25 mouse cellular contexts compared by ENCODE assay signal in the genomic region with DNA sequence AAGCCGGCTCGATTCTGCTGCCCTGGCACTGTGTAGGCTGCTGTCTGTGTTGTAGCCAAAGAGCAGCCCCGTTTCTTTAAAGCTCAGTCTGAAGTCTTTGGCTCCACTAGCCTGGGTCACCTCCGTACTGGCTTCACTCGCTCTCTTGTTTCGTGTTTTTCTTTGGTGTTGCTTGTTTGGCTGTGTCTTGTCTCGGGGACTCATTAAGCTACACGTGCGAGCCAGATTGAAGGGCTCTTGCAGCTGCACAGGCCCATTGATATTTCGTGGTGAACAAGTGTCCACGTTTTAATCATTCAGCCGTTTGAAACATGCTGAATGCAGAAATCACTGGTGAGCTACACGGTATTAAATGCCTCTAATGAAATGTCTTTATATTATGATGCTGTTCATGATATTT.
DNase-seq lines count a peak whose midpoint lies in the region; ATAC-seq and TF ChIP-seq lines count a peak whose summit lies in the region.
"Had no signal": no experiment of that assay in that cellular context is flagged by ENCODE, and none has a peak within 500 bp of the region (broad histone marks: within the 10 kb centered on the region; RNA-seq: fewer than 3 reads in every experiment).

No protein-coding gene starts in this region.

- no peak for TF ChIP-seq CTCF in kidney, postnatal 0 days (IDR thresholded peaks at IDR 0.05; ENCODE audit: low read depth)
- no peak for TF ChIP-seq CTCF in forebrain, postnatal 0 days (IDR thresholded peaks at IDR 0.05; ENCODE audit: low read depth)

- DNase-seq in kidney, postnatal 0 days (ENCODE audit: low spot score), result peak; percentile 0
- DNase-seq in kidney, postnatal 4 days, result no peak
- peak; percentile 0 for DNase-seq in embryo, embryonic 11 days
- DNase-seq in forebrain, postnatal 0 days, result peak; percentile 5
- no peak for DNase-seq in thymus, postnatal 25 days
- DNase-seq in left cerebral cortex, postnatal 36 days (ENCODE audit: low spot score in 2 of 2), result no peak
- DNase-seq: adrenal gland, postnatal 25 days; B cell, adult 2 months; cerebellum, adult 11-12 months; cerebellum, adult 9-10 months; cerebellum, postnatal 25 days; gastrocnemius, adult 2 months; gastrocnemius, postnatal 25 days; heart, postnatal 10 days; heart, postnatal 4 days; kidney, adult 11 months; kidney, adult 9 months had no signal

- H3K4me2 ChIP-seq in forebrain, embryonic 13.5 days, result no peak overlapping the region
- no peak overlapping the region for H3K4me2 ChIP-seq in forebrain, embryonic 12.5 days
- H3K4me2 ChIP-seq in kidney, postnatal 0 days (ENCODE audit: low read length), result no peak overlapping the region
- H3K4me2 ChIP-seq in forebrain, postnatal 0 days (ENCODE audit: low read depth), result no peak overlapping the region
- H3K4me2 ChIP-seq: embryonic facial prominence, embryonic 13.5 days; hindbrain, embryonic 13.5 days had no signal

- H3K27me3 ChIP-seq in forebrain, embryonic 13.5 days, result no peaks in the 10 kb centered on the region
- H3K27me3 ChIP-seq in forebrain, embryonic 12.5 days, result no peaks in the 10 kb centered on the region
- no peaks in the 10 kb centered on the region for H3K27me3 ChIP-seq in kidney, postnatal 0 days (ENCODE audit: insufficient read depth, low read length)
- no peaks in the 10 kb centered on the region for H3K27me3 ChIP-seq in forebrain, postnatal 0 days (ENCODE audit: insufficient read depth, low read length)
- H3K27me3 ChIP-seq: embryonic facial prominence, embryonic 13.5 days; hindbrain, embryonic 13.5 days had no signal

- 75% methylated on average over 13 of the region's 13 CpGs for WGBS in forebrain, embryonic 13.5 days
- 73% methylated on average over 13 of the region's 13 CpGs for WGBS in forebrain, embryonic 12.5 days
- 45% methylated on average over 13 of the region's 13 CpGs for WGBS in kidney, postnatal 0 days
- 61% methylated on average over 13 of the region's 13 CpGs for WGBS in forebrain, postnatal 0 days

- H3K9me3 ChIP-seq in forebrain, embryonic 13.5 days (replicated peaks), result no peaks in the 10 kb centered on the region
- H3K9me3 ChIP-seq in forebrain, embryonic 12.5 days, result no peaks in the 10 kb centered on the region
- H3K9me3 ChIP-seq in kidney, postnatal 0 days (replicated peaks; ENCODE audit: low read length), result no peaks in the 10 kb centered on the region
- H3K9me3 ChIP-seq in forebrain, postnatal 0 days (ENCODE audit: low read length), result no peaks in the 10 kb centered on the region
- H3K9me3 ChIP-seq: embryonic facial prominence, embryonic 13.5 days; heart, embryonic 10.5 days; hindbrain, embryonic 13.5 days had no signal

- no peaks in the 10 kb centered on the region for H3K36me3 ChIP-seq in forebrain, embryonic 13.5 days (ENCODE audit: poor library complexity, severe bottlenecking)
- H3K36me3 ChIP-seq in forebrain, embryonic 12.5 days (replicated peaks), result no peaks in the 10 kb centered on the region
- H3K36me3 ChIP-seq in kidney, postnatal 0 days (ENCODE audit: insufficient read depth, low read length), result no peaks in the 10 kb centered on the region
- H3K36me3 ChIP-seq in forebrain, postnatal 0 days (ENCODE audit: insufficient read depth), result no peaks in the 10 kb centered on the region
- H3K36me3 ChIP-seq: embryonic facial prominence, embryonic 13.5 days; G1E; heart, embryonic 10.5 days; hindbrain, embryonic 13.5 days had no signal

- no peak overlapping the region for H3K9ac ChIP-seq in forebrain, embryonic 13.5 days
- H3K9ac ChIP-seq in forebrain, embryonic 12.5 days, result no peak overlapping the region
- no peak overlapping the region for H3K9ac ChIP-seq in kidney, postnatal 0 days (ENCODE audit: low read depth, low read length)
- no peak overlapping the region for H3K9ac ChIP-seq in forebrain, postnatal 0 days
- H3K9ac ChIP-seq: embryonic facial prominence, embryonic 13.5 days; hindbrain, embryonic 13.5 days had no signal

- intact Hi-C loops in left cerebral cortex, postnatal 36 days (cut with DNase I), result no loop called here

- no peak overlapping the region for H3K27ac ChIP-seq in forebrain, embryonic 13.5 days
- H3K27ac ChIP-seq in forebrain, embryonic 12.5 days, result no peak overlapping the region
- no peak overlapping the region for H3K27ac ChIP-seq in kidney, postnatal 0 days
- H3K27ac ChIP-seq in forebrain, postnatal 0 days (ENCODE audit: low read depth, low read length), result no peak overlapping the region
- H3K27ac ChIP-seq: embryonic facial prominence, embryonic 13.5 days; gastrocnemius, adult 2 months; heart, embryonic 10.5 days; hindbrain, embryonic 13.5 days; hindbrain, postnatal 0 days had no signal

- H3K4me1 ChIP-seq in forebrain, embryonic 13.5 days, result no peaks in the 10 kb centered on the region
- H3K4me1 ChIP-seq in forebrain, embryonic 12.5 days, result no peaks in the 10 kb centered on the region
- H3K4me1 ChIP-seq in kidney, postnatal 0 days (replicated peaks; ENCODE audit: insufficient read depth, low read length), result no peaks in the 10 kb centered on the region
- H3K4me1 ChIP-seq in forebrain, postnatal 0 days (ENCODE audit: insufficient read depth), result no peaks in the 10 kb centered on the region
- H3K4me1 ChIP-seq: embryonic facial prominence, embryonic 13.5 days; hindbrain, embryonic 13.5 days had no signal

- ATAC-seq in forebrain, embryonic 13.5 days, result 0 out of 2 replicates have a peak, but pooled peaks have one; percentile 43
- no peak for ATAC-seq in forebrain, embryonic 12.5 days (ENCODE audit: low FRiP score)
- ATAC-seq in kidney, postnatal 0 days (replicated peaks; ENCODE audit: low FRiP score, low read depth), result no peak
- peak; percentile 32; the same call in 1 of the 2 replicates for ATAC-seq in forebrain, postnatal 0 days
- ATAC-seq: CD4-positive, CD25-positive, alpha-beta regulatory T cell, adult 4 months; hindbrain, postnatal 0 days had no signal

- no peak overlapping the region for H3K4me3 ChIP-seq in forebrain, embryonic 13.5 days
- no peak overlapping the region for H3K4me3 ChIP-seq in forebrain, embryonic 12.5 days (replicated peaks)
- H3K4me3 ChIP-seq in kidney, postnatal 0 days (replicated peaks; ENCODE audit: low read depth, low read length), result no peak overlapping the region
- H3K4me3 ChIP-seq in forebrain, postnatal 0 days (ENCODE audit: low read depth, low read length), result no peak overlapping the region
- H3K4me3 ChIP-seq: embryonic facial prominence, embryonic 13.5 days; gastrocnemius, adult 2 months; heart, embryonic 10.5 days; hindbrain, embryonic 13.5 days had no signal

Comparison
In these comparisons a context has a peak if more than half of its experiments do, and no peak if none do; other contexts are left out.
1. ATAC-seq: peak in forebrain, embryonic 13.5 days (single experiment) and forebrain, postnatal 0 days (single experiment); none in forebrain, embryonic 12.5 days (single experiment) and kidney, postnatal 0 days (single experiment).
2. DNase-seq: peak in kidney, postnatal 0 days (single experiment), embryo, embryonic 11 days (single experiment) and forebrain, postnatal 0 days (single experiment); none in kidney, postnatal 4 days (0 of 2), thymus, postnatal 25 days (single experiment) and left cerebral cortex, postnatal 36 days (0 of 2).